Mouse (Mus musculus) frontal cortex, postnatal 10 days (tissue): ENCODE measurements around the gene Sgo1.

Source experiments
- DNase-seq, 2 experiments: peaks; one replicate each; pipeline ENCODE4 v3.0.0; 2022; ENCODE audit warnings: low spot score in 2 of 2, mixed read lengths in 1 of 2

The Sgo1 gene

DNA sequence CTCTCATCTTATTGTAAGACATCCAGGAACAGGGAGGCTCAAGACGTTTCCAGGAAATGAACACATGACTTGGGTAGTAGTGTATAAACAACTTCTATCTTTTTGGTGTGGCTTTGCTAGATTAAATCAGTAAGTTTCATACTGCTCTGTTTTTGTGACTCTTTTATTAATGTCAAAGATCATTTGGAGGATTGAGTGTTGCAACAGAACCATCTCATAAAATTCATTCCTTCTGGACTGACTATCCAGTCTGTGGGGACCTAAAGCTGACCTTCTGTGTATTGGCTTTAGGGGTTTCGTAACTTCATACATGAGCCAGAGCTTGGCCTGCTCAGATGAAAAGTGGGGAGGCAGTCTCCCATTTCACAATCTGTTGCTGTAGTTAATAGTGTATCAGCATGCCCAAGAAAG, 38.9 kb downstream of the Sgo1 start:
- no peak for DNase-seq

DNA sequence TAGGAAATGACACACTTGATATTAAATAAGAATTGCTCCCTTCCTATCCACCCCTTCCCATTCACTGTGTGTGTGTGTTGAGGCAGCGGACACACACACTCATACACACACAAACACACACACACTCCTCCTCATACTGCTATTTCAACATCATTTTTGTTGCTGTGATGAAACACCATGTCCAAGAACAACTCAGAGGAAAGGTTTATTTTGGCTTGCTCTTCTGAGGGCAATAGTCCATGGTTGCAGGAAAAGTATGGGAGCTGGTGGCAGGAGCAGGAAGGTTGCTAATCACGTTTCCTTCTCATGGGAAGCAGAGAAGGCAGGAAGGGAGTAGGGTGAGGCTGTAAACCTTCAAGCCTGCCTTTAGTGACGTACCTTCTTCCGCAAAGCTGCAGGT, 45.8 kb downstream of the Sgo1 start:
- no peak for DNase-seq

DNA sequence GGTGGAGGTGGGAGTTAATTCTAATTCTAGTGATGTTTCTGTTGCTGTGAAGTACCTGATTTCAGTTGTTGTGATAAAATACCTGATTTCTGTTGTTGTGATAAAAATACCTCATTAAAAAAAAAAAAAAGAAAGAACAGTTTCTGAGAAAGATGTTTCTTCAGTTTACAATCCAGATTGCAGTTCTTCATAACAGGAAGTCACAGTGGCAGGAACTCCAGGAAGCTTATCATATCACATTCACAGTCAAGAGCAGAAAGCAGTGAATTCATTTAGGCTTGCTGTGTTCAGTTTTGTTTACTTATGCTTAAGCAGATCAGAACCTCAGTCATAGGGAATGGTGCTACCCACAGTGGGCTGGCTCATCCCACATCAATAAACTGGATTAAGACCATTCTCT, 57.8 kb downstream of the Sgo1 start:
- DNase-seq = no peak

DNA sequence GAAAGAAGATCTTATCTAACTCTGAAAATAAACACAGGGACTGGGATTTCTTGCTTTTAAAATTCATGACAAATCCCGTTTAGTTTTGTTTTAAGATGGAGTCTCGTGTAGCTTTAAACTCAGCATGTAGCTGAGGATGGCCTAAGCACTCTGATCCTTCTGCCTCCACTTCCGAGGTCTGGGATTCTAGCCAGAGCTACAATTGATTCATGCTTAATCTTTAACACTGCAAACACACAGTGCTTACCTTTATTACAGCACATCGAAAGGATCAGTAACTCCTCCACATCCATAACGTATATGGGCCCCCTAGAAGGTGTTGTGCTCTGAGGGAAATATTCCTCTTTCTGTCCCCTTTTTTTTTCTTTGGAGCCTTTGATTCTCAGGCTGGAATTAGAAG, 61.0 kb downstream of the Sgo1 start:
- no peak for DNase-seq

DNA sequence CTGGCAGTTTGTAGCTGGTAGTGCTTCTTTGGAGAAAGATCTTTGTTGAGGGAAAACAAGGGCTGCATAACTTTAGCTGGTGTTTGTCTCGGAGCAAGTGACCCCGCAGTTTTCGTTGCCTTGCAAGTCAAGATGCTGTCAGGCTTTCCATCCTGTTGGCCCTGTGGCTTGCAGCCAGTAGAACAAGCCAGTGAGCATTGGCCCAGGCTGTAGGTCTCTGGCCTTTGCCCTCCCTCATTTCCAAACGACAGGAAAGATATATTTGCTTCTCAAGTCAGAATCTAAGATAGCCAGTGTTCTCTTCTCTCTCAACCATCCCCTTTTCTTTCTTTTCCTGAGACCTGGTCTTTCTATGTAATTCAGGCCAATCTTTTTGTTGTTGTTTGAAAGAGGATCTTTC, 61.6 kb downstream of the Sgo1 start:
- no peak for DNase-seq

DNA sequence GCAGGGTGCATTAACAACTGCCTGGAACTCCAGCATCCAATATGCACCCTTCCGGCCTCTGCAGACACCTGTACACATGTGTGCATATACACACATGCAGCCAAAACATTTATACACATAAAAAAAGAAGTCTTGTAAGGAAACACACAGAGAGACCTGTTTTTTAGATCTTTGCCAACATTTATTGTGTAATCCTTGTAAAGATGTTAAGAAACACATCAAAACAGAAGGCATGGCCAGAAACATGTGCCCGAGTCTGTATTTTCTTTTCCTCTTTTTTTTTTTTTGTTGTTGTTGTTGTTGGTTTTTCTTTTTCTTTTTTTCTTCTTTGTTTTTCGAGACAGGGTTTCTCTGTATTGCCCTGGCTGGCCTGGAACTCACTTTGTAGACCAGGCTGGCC, 63.0 kb downstream of the Sgo1 start:
- no peak for DNase-seq
